Mouse (Mus musculus) thymus, postnatal 36 days (tissue): Measurements from ENCODE around the gene Ilf3.
A peak's percentile ranks its signal among the peaks of the same experiment; 100 is the strongest.

ENCODE experiments used
- DNase-seq, 2 experiments: peaks; one replicate each; pipeline ENCODE4 v3.0.0; 2022; ENCODE audit warnings: mixed read lengths in 2 of 2

Ilf3 gene

DNA sequence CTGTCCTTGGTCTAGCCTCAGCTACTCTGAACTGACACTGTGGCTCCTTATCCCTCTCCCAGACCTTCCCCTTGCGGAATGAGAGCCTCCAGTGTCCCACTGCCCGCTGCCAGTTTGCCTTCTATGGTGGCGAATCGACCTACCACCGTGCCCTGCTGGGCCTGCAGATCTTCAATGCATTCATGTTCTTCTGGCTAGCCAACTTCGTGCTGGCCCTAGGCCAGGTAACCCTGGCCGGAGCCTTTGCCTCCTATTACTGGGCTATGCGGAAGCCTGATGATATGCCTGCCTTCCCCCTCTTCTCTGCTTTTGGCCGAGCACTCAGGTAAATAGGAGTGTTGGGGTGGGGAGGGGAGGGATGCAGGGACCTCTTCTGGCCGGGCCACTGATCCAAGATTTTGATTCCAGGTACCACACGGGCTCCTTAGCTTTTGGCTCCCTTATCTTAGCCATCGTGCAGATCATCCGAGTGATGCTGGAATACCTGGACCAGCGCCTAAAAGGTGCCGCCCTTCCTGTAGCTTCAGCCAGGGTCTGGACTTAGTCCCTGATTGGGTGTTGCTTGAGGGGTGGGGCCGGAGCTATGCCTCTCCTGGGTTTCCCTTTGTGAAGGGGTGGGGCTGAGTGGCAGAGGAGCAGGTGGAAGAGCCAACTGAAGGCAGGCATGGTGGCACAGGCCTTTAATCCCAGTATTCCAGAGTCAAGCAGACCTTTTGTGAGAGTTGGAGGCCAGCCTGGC, 20.9 kb upstream of the Ilf3 start:
- no peak for DNase-seq

DNA sequence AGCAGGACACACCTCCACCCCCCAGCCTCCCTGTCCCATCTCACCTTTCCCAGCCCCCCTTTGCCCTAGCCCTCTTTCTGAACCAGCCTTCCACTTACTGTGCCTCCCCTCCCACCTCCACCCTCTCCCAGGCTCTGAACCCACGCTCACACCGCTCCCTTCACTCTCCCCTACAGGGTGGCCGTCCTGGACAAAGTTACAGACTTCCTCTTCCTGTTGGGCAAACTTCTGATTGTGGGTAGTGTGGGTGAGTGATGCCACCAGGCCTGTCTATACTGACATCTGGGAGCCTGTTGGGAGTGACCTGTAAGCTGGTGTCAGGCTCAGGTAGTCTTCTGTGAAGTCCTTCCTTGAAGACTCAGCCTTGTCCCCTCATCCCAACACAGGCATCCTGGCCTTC, 19.5 kb upstream of the Ilf3 start:
- no peak for DNase-seq

DNA sequence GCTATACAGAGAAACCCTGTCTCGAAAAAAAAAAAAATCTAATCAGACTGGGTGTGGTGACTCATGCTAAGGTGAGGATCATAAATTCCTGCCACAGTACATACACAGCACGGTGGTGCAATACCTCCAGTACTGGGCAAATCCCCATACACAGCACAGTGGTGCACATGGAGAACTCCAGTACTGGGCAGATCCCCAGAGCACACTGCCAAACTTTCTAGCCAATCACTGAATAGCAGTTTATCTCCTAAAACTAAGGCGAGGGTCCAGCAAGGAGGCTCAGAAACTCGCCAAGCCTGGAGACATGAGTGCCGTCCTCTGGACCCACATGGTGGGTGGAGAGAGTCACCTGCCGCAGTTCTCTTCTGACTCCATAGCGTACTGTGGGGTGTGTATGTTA, 16.5 kb upstream of the Ilf3 start:
- DNase-seq, result no peak

DNA sequence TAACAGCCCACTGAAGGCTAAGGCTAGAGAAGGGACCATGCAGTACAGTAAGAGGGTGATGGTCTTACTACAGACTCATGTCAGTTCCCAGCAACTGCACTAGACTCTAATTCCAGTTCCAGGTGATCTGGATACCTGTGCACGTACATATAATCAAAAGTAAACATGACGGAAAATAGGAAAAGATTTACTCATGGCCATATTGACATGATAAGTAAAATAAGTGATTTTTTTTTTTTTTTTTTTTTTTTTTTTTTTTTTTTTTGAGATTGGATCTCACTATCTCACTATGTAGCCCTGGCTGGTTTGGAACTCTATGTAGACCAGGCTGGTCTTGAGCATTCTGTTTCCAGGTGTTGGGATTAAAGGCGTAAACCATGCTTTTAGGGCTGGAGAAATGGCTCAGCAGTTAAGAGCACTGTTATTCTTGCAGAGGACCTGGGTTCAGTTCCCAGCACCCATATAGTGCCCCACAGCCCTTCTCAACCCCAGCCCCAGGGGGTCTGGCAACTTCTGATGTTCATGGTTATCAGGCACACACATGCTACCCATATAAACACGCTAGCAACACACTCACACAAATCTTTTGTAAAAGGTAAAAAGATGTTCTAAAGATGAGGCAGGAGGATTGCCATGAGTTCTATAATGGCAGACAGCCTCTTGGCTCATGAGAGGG, 15.8 kb upstream of the Ilf3 start:
- no peak for DNase-seq

DNA sequence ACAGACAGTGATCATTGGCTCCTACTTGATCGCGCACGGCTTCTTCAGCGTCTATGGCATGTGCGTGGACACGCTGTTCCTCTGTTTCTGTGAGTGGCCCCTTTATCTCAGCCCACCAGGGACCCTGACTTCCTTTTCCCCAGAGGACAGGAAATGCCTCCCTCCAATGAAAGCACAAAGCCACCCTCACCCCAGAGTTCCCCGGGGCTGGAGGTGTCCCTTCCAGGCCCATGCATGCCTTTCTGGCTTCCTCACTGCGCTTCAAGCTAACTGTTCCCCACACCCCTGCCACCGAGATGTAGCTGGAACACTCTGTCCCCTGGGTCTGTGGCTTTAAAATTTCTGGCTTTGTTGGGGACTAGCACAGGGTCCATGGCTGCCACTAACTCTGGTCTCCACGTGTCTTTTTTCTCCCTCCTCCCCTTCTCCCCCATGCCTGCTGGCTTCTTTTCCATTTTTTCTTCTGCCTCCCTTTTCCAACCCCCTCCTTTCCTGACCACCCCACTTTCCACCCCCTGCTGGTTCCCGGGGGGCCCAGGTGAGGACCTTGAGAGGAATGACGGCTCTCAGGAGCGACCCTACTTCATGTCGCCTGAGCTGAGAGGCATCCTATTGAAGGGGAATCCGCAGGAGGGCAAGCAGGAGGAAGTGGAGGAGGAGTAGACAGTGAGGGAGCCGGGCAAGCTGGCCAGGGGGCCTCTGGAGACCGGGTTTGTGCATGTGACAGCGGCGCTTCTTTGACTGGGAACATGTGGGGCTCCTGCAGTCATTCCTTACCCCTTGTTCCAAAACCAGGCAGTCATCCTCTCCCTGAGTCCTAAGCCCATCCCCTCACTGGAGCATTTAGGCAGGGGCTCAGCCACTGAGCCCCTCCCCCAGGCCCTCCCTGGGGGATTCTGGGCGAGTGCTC, 15.0 kb upstream of the Ilf3 start:
- peak in 1 of 2 experiments; percentile 35 for DNase-seq

DNA sequence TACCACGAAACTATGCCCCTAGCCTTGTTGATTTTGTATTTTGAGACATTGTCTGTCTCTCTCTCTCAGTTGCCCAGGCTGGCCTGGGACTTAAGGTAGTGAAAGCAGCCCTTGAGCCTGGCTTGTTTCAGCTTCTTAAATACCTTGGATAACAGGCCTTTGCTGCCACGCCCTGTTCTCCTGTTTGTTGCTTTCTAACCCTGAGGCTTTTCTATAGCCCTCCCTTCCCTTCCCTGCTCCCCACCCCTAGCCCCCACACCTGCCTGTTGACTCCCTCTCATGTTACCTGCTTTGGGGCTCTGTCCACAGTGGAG, 14.3 kb upstream of the Ilf3 start:
- no peak for DNase-seq

DNA sequence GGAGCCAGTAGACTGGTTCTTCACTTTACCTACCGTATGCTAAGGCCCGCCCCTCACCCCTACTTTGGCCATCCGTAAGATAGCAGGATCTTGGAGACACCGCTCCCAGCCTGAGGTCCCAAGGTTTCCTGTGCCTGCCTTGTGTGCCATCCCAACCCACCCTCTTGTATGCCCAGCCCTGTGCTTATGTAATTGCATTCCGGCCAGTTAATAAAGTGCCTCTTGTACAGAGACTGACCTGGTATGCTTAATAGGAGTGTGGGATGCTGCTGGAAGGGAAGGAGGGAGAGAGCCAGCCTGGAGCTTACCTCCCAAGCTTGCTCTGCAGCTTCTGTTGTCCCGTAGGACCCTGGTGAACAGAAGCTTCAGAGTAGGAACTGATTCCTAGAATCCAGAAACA, 12.9 kb upstream of the Ilf3 start:
- DNase-seq, result no peak

DNA sequence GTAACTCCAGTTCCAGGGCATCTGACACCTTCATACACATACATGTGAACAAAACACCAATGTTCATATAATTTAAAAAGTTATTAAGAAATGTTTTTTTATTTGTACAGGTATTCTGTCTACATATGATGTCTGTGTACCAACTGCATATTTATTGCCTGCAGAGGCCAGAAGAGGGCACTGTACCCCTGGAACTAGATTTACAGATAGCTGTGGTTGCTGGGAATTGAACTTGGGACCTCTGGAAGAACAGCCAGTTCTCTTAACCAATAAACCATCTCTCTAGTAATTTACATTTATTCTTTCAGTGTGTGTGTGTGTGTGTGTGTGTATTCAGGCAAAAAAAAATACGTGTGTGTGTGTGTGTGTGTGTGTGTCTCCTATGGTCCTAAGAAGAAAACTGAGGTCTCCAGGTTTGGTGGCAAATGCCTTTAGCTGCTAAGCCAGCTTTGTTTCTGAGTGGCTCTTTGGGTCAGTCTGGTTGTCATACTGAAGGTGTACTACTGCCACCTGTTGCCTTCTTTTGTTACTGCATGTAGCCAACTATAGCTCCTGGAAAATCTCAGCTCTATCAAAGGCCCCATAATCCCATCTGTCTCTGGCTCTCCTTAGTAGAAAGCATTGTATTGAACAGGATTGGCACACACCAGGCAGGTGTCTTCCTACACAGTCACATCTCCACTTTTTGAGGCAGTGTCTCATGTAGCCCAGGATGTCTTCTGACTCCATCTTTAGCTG, 10.5 kb upstream of the Ilf3 start:
- peak; percentile 35 to 52 for DNase-seq

DNA sequence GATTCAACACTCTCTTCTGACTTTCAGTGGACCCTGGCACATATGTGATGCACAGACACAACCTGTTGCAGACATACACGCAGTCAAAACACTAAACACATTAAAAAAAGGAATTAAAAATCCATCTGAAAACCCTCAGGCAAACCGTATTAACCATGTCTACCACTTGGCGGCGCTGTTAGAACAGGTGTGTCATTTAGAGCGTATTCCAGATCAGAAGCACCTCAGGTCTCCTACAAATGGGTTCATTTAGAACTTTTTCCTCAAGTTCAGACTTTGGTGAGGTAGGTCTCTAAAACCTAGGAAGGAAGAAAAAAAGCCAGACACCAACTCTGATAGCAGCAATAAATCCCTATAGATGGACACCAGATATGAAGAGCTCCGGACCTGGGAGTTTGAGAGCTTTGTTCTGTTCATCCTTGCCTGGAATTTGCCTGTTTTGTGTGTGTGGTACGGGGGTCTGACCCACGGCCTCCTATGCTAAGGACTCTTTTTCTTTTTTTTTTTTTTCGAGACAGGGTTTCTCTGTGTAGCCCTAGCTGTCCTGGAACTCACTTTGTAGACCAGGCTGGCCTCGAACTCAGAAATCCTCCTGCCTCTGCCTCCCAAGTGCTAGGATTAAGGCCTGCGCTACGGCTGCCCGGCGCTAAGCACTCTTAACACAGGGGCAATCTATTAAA, 990 bp upstream of the Ilf3 start:
- DNase-seq, result peak; percentile 72 to 75

DNA sequence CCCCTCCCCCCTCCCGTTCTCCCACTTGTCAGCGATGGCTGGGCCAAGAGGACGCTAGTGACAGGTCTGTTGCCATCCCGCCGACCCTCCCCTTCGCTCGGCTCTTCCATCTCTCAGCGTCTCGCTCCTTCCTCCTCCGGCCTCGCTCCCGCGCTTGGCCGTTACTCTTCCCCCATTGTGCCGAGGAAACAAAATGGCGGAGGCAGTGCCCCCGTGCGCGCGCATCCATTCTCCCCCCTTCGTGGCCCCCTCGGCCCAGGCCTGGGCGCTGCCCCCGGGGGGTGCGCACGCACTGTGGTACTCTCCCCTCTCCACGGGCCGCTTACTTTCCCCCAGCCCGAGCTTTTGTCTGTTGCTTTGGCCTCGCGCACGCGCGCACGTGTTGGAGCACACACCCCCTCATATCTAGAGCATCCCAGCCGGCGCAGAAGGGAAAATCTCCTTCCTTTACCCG, 487 bp downstream of the Ilf3 start:
- peak; percentile 77 to 86 for DNase-seq

DNA sequence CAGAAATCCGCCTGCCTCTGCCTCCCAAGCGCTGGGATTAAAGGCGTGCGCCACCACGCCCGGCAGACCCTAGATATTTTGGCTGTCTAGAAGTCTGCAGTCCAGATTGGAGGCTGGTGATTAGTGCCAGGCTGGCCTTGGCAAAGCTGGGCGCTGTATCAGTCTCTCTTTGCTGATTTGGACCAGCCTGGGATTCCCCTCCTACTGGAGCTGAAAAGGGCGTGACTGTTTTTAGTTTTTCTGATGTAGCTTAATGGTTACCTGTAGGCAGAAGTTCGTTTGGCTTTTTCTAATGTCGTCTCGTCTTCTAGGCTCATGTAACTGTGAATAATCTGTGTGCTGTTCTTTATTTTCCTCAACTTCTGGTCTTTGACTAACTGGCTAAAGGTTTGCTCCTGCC, 1.4 kb downstream of the Ilf3 start:
- DNase-seq, result no peak

DNA sequence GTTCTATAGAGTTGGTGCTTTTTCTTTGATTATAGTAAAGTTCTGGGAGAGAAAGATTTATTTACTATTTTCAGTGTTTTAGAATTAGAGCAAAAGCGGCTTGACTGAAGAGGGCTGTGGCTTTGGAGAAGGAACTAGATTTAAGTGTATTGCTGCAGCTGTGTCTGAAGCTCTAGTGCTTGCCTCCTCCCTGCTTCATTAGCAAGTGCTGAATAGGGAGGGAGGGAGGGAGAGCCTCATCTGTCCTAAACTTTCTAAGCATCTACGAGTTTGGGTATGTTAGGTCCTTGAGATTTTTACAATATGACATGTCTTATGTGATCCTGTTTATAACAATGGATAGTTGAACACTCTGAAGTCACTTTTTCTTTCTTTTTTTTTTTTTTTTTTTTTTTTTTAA, 3.2 kb downstream of the Ilf3 start:
- no peak for DNase-seq

DNA sequence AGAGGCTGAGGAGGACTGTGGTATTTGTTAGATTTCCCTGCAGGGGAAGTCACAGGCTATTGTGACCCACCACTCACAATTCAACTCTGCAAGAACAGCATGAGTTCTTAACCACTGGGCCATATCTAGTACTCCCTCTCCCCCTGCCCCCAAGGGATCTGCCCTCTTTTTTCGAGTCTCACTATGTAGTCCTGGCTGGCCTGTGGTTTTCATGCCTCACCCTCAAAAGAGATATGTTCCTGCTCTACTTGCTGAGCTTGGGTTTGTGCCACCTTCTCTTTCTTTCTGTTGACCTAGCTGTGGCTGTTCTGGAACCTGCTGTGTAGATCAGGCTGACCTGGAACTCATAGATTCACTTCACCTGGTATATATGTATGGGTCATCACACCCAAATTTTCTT, 4.8 kb downstream of the Ilf3 start:
- no peak for DNase-seq

DNA sequence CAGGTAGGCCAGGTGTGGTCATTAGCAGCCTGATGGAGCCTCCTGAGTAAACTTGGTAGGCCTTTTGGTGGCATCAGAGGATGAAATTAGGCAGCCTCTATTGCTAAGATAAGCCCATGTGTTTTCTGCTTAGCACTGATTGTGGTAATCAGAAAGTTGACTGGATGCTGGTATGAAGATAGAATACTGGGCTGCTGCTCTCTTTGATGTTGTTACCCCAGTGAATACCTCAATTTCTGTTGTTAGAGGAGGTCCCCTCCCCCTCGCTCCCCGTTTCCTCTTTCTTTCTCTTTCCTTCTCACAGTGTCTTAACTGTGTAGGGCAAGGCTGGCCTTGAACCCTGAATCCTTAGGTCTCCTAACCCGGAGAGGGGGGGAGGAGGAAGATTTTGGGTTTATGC, 11.5 kb downstream of the Ilf3 start:
- peak; percentile 29 to 36 for DNase-seq

DNA sequence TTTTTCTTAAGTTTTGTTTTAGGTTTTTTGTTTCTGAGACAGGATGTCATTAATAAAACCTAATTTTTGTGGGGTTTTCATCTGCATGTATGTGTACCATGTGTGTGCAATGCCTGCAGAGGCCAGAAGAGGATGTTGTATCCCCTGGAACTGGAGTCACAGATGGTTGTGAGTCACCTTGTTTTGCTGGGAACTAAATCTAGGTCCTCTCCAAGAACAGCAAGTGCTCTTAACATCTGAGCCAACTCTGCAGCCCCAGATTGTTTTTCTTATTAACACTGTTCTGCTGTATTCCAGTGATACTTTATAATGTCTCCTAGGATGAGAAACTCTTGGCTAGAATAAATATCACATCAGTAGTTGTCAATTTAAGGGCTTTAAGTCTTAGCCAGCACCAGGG, 13.2 kb downstream of the Ilf3 start:
- no peak for DNase-seq

DNA sequence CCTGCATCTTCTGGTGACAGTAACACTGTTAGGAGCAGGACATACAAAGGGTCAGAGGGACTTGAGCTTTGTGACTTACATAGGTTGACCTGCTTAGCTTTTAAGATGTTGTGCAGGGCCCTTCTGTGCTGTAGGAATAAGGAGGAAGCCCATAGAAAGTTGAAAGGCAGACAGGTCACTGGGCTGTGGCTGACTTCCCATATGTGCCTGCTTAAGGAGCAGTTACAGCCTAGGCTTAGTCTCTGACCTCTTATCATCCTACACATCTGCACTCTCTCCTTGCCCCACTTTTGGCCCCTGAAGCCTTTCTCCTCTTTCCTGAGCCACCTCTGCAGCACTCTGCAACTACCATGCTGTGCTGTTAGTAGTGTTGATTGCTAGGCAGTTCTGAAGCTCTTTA, 16.3 kb downstream of the Ilf3 start:
- DNase-seq, result no peak

DNA sequence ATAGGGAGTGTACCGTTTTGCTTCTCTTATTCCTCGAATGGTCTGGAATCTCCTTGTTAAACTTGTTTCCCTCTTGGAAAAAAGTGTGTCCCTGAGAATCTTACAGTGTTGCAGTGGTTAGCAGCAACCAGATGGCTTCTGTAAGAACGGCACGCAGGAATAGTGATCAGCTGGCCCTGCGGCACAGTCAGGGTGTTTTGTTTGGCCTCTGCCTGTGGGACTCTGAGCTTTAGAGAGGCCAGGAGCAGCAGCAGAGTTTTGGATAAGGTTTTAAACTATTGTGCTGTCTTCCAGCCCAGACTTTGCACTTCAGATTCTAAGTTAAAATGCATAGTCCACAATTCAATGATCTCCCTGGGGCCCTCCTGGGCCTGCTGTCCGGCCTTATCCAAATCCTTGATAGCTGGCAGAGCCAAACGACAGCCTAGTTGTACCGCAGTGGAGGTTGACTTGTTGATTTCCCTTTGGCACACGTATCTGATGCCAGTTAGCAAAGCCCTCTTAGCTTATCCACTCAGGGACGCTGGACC, 25.0 kb downstream of the Ilf3 start:
- DNase-seq, result no peak

DNA sequence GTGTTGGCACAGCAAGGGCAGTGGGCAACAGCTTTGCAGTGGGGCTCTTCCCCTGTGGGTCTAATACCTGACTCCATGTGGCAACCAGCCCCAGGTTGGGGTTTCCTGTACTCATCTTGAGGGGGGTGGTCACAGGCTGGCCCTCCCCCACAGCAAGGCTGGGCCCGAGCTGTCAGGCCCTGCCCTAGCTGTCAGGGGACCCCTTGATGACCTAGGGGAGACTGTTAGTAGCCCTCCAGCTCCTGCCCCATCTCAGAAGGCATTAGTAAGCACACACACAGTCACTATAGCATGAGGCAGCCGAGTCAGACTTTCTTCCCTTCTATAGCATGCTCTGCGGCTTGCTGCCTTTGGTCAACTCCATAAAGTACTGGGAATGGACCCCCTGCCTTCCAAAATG, 28.0 kb downstream of the Ilf3 start:
- no peak for DNase-seq

DNA sequence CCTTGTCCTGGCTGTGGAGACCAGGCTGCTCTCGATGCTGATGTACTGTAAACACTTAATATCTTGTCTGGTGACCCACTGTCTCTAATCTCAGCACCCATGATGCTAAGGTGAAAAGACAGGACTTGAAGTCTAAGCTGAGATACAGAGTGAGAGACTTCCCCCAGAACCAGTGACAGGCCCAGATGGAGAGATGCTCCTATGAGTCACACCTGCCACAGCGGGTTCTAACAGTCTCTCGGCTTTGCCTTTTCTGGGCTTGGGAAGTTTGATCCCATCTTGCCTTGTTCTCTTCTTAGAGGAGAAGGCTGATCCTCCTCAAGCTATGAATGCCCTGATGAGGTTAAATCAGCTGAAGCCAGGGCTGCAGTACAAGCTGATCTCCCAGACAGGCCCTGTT, 29.5 kb downstream of the Ilf3 start:
- no peak for DNase-seq

DNA sequence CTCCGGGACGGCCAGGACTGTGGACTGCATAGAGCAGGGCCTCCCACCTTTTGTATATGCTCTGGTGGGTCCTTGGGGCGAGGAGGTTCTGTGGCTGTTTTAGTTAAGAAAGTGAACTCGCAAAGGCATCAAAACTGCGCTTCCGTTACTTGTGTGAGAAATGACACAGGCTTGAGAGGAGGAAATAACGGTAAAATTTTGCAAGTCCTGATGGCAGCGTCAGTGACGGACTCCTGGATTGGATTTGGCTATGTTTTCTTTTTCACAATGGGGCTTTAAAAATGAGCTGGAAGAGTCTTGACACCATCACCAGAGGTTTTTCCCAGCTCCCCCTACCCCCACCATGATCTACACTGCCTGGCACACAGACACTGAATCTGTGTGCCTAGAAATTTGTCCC, 33.4 kb downstream of the Ilf3 start:
- DNase-seq, result no peak

DNA sequence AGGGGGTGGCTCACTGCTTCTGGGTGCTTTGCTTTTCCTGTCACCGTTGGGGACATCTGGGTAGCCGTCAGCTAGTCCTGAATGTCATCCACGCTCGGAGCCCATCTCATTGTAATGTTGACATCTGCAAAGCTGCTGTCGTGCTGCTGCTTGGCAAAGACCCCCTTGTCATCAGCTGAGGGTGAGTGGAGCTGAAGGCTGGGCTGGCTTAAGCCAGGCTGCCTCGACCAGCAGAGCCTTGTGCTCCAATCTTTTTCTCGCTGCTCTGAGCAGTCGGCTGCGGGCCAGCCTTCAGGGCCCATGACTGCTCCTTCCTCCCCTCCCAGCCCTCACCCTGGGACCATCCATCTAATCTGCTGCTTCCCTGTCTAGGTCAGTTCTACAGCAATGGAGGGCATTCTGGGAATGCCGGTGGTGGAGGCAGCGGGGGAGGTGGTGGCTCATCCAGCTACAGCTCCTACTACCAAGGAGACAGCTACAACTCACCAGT, 35.1 kb downstream of the Ilf3 start:
- no peak for DNase-seq

DNA sequence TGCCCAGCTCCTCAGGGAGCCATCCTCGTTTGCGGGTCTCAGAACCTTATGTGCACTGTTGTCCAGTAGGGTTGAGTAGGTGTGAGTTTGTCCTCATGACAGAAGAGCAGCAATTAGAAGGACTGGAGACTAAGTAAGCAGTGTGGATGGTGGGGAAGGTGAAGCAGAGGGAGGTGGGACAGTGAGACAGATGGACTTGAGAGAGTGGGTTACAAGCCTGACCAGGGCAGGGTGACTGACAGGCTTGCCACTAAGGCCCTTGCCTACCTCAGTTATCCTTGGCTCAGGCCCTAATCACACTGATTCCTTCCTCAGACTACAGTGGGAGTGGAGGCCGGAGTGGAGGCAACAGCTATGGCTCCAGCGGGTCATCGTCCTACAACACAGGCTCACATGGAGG, 36.1 kb downstream of the Ilf3 start:
- DNase-seq, result no peak
